Mouse (Mus musculus) lung, adult 2 months (tissue): ENCODE results near the gene Grik3. TPM values are rescaled to one million over a fixed set of nuclear protein-coding genes. Genes with fewer than 3 reads are reported as not detected.

Experiments
- DNase-seq: peaks from one replicate; pipeline ENCODE4 v3.0.0; 2022
- H3K4me1 ChIP-seq: fragments of 200-500 bp; 2 replicates; pipeline ENCODE4 v1.6.1; 2011; ENCODE audit warnings: low read length; ENCODE audit not compliant: control insufficient read depth, insufficient read depth
- H3K4me3 ChIP-seq: fragments of 200-500 bp; replicated peaks from 2 replicates; pipeline ENCODE3; 2011; ENCODE audit warnings: low read depth, mild to moderate bottlenecking, control low read depth, low read length; ENCODE audit errors: extremely low read depth
- CTCF ChIP-seq: fragments of 200-500 bp; IDR thresholded peaks from 2 replicates; pipeline ENCODE4 v1.5.1; 2011; ENCODE audit warnings: mild to moderate bottlenecking, low read length, control low read depth; ENCODE audit not compliant: insufficient read depth
- POLR2A ChIP-seq: fragments of 200-500 bp; IDR thresholded peaks from 2 replicates; pipeline ENCODE4 v1.6.1; 2011; ENCODE audit warnings: low read depth, mild to moderate bottlenecking, control low read depth, low read length, borderline replicate concordance; ENCODE audit errors: extremely low read depth
- WGBS: fragments of 180-500 bp; shearing (Covaris S2); methylation state at CpG from one replicate; pipeline ENCODE4 v1.1.7; 2018; 5-methylcytosine and 5-hydroxymethylcytosine counted together
- polyA plus RNA-seq: library from polyadenylated mRNA; depleted of rRNA; stranded (reverse); fragments of >200 nt; gene quantifications from 2 replicates; pipeline ENCODE4 v1.2.3, GENCODE M21; 2012

Grik3 gene
- polyA plus RNA-seq, 1 experiment, result 0.12 TPM

DNA sequence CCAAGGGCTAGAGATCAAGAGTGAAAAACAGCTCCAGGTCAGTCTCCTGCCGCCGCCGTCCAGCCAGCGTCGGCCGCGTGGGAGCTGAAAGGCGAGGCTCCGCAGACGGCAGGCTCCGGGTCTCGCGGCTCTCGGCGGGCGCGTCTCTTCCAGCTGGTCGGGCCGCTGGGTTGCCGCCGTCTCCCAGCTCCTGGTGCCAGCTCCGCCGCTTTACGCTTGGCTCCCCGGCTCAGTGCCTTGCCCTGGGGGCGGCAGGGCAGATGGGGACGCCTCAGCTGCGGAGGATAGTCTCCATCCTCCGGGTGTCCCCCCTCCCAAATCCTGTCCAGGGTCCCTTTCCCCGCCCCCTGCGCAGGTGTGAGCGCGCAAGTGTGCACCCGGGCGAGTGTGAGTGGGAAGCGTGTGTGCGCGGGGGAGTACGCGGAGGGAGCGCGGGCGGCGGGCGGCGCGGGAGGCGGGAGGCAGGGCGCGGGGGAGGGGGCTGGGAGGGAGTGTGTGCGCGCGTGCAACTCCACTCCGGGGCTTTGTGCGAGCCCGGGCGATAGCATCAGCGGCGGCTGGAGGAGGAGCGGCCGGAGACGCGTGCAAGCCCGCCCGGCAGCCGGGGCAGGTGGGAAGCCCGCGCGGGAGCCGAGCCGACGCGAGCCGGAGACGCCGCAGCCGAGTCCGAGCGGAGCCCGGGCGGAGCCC lies 454 bp upstream of the Grik3 start:
- TF ChIP-seq POLR2A (no peak), CTCF (no peak)
- DNase-seq, result no peak
- Histone ChIP-seq H3K4me1 (no peaks in the 10 kb centered on the region), H3K4me3 (no peak overlapping the region)
- WGBS, result 2% methylated on average over 55 of the region's 81 CpGs

GRCm38 (mm10) chr4:125491505-125492121 lies 1.1 kb downstream of the Grik3 start:
- no peak overlapping the region for H3K4me3 ChIP-seq
- TF ChIP-seq POLR2A (no peak), CTCF (no peak)
- DNase-seq, result no peak
- WGBS, result 2% methylated on average over 42 of the region's 42 CpGs
- no peaks in the 10 kb centered on the region for H3K4me1 ChIP-seq

DNA sequence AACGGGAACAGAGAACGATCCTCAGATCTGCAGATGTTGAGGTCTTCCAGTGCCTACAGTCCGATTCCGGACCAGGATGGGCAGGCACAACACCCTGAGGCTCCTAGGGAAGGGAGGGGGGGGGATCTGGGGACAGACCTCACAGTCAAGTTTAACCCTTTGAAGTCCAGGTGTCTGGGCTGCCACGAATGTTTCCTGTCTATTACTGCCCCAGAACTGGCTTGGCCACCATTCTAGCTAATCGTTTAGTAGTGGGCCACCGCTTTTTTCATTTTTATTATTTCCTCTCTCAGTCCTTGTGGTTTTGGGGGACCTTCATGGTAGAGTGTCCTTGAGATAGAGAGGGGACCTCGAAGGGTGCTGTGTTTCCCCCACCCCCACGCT lies 1.6 kb downstream of the Grik3 start:
- 11% methylated on average over 9 of the region's 9 CpGs for WGBS

DNA sequence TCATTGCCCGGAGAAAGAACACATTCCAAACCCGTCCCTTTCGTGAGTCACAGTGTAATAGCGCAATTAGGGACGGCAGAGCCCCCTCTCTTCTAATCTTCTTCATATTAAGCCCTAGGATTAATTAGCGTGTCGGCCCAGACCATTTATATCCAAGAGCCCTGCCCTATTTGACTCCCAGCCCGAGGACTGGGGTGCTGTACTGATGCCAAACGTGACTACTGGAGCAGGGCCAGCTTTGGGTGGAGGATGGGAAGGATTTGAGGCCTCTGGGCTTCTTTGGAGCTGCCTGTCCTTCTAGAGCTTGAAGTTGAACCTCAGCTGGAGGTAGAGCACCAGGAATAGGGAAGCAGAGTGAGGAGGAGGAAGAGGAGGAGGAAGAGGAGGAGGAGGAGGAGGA lies 2.2 kb downstream of the Grik3 start:
- Histone ChIP-seq H3K4me3 (no peak overlapping the region), H3K4me1 (no peaks in the 10 kb centered on the region)
- no peak for DNase-seq
- 25% methylated on average over 9 of the region's 9 CpGs for WGBS
- TF ChIP-seq CTCF (no peak), POLR2A (no peak)

More for the DNA sequence above, 1.6 kb downstream of the Grik3 start:
- H3K4me1 ChIP-seq, result no peaks in the 10 kb centered on the region
- no peak for TF ChIP-seq CTCF
- TF ChIP-seq POLR2A, result no peak
- no peak for DNase-seq
- no peak overlapping the region for H3K4me3 ChIP-seq

DNA sequence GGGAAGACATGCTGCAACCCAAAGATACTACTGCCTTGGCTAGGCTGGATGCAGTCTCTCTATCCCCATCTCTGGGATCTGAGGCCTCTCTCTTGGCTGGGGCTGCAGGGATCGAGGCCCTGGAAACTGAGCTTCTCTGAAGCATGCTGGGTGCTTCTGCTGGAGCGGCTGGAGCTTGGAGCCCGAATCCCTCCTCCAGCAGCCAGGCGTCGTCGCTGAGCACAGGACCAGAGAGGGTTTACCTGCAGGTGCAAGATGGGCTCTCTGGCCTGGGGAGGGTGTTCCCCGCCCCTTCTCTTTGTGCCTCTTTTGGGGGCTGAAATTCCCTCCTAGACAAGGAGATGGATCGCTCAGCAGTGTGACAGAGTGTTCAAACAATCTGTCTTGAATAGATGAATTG lies 2.6 kb downstream of the Grik3 start:
- WGBS, result 13% methylated on average over 8 of the region's 8 CpGs
- DNase-seq, result no peak
- Histone ChIP-seq H3K4me3 (no peak overlapping the region), H3K4me1 (no peaks in the 10 kb centered on the region)
- TF ChIP-seq POLR2A (no peak), CTCF (no peak)

DNA sequence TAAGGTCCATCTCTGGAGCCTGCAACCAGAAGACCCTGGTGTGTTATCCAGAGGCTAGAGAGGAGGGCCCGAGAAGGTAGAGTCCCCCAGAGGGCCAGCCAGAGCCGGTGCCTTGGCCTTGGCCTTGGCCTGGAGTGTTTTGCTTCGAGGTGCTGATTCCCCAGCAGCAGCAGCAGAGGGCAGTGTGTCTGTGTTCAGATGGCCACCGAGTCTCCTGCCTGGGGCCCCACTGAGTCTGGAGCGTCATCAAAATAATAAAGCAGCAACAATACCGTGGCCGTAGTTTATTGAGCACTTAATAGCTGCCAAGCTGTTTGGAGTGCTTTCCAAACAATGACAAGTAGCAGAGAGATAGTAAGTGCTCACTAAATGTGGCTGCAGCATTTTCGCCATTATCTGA lies 5.0 kb downstream of the Grik3 start:
- 25% methylated on average over 8 of the region's 8 CpGs for WGBS
- TF ChIP-seq POLR2A, result no peak
- TF ChIP-seq CTCF, result no peak
- Histone ChIP-seq H3K4me3 (no peak overlapping the region), H3K4me1 (no peaks in the 10 kb centered on the region)
- DNase-seq, result no peak

- 6% methylated on average over 1 of the region's 1 CpGs for WGBS
- no peaks in the 10 kb centered on the region for H3K4me1 ChIP-seq
- TF ChIP-seq CTCF, result no peak
- TF ChIP-seq POLR2A, result no peak
- no peak for DNase-seq
- no peak overlapping the region for H3K4me3 ChIP-seq
Measured at GRCm38 (mm10) chr4:125497001-125497400, 6.5 kb downstream of the Grik3 start.

GRCm38 (mm10) chr4:125497471-125497870 lies 7.0 kb downstream of the Grik3 start:
- Histone ChIP-seq H3K4me1 (no peaks in the 10 kb centered on the region), H3K4me3 (no peak overlapping the region)
- no peak for DNase-seq
- 31% methylated on average over 7 of the region's 7 CpGs for WGBS
- no peak for TF ChIP-seq POLR2A
- no peak for TF ChIP-seq CTCF

DNA sequence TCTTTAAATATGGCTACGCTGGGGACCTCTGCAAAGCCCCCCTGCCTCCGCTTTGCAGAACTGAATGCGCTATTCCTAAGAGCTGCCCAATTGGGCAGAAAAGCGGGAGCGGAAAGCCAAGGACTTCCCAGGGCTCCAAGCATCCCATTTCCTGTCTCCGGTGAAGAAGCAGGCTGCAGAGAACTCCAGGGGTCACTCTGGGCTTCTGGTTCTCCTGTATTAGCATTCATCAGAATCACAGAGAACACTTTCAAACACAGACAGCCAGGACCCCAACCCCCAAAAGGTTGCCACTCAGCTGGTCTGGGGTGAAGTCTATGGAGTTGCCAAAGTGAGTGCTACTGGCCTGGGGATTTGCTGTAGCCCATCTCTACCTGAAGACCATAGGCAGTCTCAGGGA lies 8.4 kb downstream of the Grik3 start:
- 11% methylated on average over 6 of the region's 6 CpGs for WGBS
- DNase-seq, result no peak
- TF ChIP-seq CTCF (no peak), POLR2A (no peak)
- H3K4me3 ChIP-seq, result no peak overlapping the region
- H3K4me1 ChIP-seq, result no peaks in the 10 kb centered on the region

- TF ChIP-seq POLR2A, result no peak
- TF ChIP-seq CTCF, result no peak
- no peak for DNase-seq
- H3K4me1 ChIP-seq, result no peaks in the 10 kb centered on the region
- 48% methylated on average over 8 of the region's 8 CpGs for WGBS
- no peak overlapping the region for H3K4me3 ChIP-seq
Measured at GRCm38 (mm10) chr4:125502861-125503260, 12.4 kb downstream of the Grik3 start.
